Mouse (Mus musculus): ENCODE results near the gene Gm14744.
"Not testable (repeated sequence)": the region's sequence is repeated elsewhere in the genome, so short reads cannot be mapped to it uniquely, and the experiment has no call there.

Gm14744 gene

GRCm38 (mm10) chrX:77864458-77864857 lies at the start of gene Gm14744:
Gm14744 (plus strand) TSS chrX:77864758.
- not testable (repeated sequence) for DNase-seq

GRCm38 (mm10) chrX:77853523-77853922 lies 11.0 kb upstream of the Gm14744 start, which contains the start of gene Pbsn:
Pbsn (minus strand) TSS chrX:77853623.
- DNase-seq, result no peak

- DNase-seq, result peak in 1 of 2 experiments; percentile 15
Measured at GRCm38 (mm10) chrX:77880033-77880432, 15.5 kb downstream of the Gm14744 start.
